Mouse (Mus musculus): ENCODE results near the gene Rilpl1.

- TF ChIP-seq CTCF (IDR thresholded peaks at IDR 0.05; ENCODE audit: control insufficient read depth, insufficient read depth, low read length) (no peak), POLR2A (IDR thresholded peaks at IDR 0.05; ENCODE audit: borderline replicate concordance, control insufficient read depth, low read depth, low read length) (no peak)
Observed at GRCm38 (mm10) chr5:124482436-124482965, 48.7 kb downstream of the Rilpl1 start.
